Mouse (Mus musculus) monocyte, adult 2 months (primary cell): ENCODE results near the gene Cacna2d1.

Experiments
- DNase-seq, 2 experiments: peaks; one replicate each; pipeline ENCODE4 v3.0.0; 2022; ENCODE audit warnings: low spot score in 2 of 2, low read depth in 1 of 2

The Cacna2d1 gene

GRCm38 (mm10) chr5:16136839-16137238 is 202.3 kb downstream of the Cacna2d1 start:
- no peak for DNase-seq

GRCm38 (mm10) chr5:16146602-16147001 is 212.1 kb downstream of the Cacna2d1 start:
- DNase-seq, result no peak

- DNase-seq, result no peak
These were observed 221.1 kb downstream of the Cacna2d1 start for GRCm38 (mm10) chr5:16155375-16156284.

- DNase-seq, result no peak
These were observed 228.8 kb downstream of the Cacna2d1 start for GRCm38 (mm10) chr5:16163270-16163669.

DNA sequence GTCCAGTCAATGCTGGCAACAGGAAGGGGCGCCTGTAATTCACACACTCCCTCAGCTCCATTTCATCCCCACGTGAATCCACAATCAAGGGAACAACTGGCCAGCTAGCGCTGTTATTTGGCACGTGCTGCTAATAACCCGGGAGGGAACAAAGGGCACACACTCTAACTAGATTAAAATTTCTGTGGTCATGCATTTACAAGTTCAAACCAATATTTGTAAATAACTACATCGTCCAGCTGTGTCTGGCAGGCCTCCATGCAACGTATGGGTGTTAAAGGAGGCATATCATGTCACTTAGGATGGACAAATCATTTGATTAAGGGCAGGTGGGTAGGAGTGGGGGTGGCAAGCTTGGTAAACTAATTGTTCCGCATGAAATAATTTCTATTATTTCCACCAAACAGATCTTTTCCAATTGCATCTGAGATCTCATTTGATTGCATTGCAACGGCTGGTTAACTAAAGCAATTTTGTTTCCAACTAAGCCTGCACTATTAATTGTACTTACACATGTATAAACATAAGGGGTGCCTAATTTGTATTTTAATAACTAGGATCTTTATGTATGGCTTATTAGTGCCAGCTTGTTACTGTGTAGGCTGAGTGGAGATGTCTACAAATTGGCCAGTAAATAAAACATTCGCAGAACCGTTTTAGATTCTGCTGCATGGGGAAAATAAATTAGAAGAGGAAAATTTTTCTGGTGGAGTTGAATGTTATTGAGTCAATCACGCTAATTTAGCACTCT is 231.8 kb downstream of the Cacna2d1 start:
- DNase-seq, result no peak

DNA sequence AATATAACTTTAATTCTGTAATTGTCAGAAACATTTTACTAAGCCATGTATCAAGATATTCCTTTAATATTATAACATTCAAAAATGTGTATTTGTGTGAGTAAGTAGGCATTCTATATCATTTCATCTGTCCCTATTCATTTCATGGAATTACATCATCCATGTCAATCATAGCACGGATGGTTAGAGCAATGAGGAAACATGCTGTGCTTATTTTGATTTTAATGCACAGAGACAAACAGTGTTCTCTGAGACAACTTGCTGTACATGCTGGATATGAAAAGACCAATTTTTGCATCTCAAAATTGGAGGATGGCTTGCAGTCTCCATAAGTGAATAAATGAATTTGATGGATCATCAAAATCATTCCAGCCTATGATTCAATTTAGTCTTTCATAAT is 232.4 kb downstream of the Cacna2d1 start:
- no peak for DNase-seq

DNA sequence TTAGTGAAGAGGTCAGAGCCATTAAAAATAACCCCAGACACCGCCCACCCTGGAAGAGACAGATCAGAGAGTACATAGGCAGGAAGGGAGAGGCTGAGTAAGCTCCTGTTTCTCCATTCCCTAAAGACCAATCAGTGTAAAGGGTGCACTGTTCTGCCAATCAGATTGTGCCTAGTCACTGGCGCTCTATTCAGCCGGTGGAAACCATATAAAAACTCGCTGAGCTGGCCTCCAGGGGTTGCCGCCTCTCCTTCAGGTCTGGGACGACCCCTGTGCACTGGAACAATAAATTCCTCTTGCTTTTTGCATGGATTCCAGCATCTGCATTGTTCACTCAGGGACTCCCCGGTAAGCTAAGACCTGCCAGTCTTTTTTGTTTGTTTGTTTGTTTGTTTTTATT is 246.6 kb downstream of the Cacna2d1 start:
- no peak for DNase-seq

GRCm38 (mm10) chr5:16184064-16184463 is 249.6 kb downstream of the Cacna2d1 start:
- DNase-seq, result no peak

DNA sequence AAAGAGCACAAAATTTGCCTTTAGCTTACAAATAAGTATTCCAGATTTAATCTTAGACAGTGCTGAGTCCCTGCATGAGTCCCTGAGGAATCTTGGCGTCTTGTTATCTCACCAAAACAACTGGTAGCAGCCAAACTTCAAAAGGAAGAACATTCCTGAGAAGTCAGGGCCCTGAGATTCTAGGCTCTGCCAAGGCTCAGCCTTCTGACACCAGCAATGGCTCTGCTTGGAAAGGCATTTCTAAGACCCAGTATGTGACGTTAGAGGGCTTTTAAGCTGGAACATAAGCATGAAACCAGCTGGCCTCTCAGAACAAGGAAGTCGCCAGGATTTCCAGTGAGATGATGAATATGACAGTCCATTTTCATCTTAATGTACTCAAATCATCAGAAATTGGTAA is 253.4 kb downstream of the Cacna2d1 start:
- no peak for DNase-seq

DNA sequence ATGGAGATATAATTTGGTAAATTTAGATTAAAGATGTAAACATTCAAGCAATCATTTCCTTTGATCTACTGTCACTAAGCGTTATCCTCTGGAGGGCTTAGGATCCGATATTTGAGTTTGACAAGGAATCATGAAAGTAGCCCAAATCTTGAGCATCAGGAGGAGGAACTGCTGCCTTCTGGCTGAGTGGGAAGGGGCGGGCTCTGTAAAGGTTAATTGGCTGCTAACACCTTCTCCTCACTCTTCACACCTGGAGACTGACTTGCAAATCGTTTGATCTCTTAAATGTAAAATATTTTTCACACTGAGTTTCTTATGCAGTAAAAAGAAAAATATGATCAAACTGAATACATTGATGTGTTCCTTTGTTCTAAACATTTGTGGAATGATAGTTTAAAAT is 255.4 kb downstream of the Cacna2d1 start:
- no peak for DNase-seq

- DNase-seq, result no peak
These were observed 256.7 kb downstream of the Cacna2d1 start for GRCm38 (mm10) chr5:16191165-16191564.

- DNase-seq, result no peak
These were observed 265.3 kb downstream of the Cacna2d1 start for GRCm38 (mm10) chr5:16199816-16200215.

GRCm38 (mm10) chr5:16221960-16222359 is 287.5 kb downstream of the Cacna2d1 start:
- DNase-seq, result no peak

DNA sequence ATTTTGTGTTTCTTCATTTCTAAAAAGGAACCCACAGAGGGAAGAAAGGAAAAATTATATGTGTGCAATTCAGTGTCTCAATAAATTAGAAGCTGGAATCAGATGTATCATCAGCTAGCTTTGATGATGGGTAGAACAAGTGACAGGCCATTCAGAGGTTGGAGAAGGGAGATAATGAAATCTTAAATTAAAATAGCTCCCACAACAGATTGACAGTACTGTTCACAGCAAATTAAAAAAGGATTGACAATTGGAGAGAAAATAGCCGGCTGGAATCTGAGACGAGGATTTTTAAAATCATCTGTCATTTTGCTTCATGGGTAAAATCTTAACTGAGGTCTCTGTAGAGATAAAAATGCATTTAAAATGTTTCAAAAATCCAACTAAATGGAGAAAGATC is 290.9 kb downstream of the Cacna2d1 start:
- DNase-seq, result no peak

DNA sequence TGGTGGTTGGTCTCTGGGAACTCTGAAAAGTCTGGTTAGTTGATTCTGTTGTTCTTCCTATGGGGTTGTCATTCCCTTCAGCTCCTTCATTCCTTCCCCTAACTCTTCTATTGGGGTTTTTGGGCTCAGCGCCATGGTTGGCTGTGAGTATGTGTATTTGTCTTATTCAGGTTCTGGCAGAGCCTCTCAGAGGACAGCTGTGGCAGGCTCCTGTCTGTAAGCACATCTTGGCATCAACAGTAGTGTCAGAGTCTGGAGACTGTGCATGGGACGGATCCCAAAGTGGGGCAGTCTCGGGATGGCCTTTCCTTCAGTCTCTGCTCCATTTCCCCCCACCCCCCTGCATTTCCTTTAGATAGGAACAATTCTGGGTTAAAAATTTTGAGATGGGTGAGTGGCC is 294.9 kb downstream of the Cacna2d1 start:
- DNase-seq, result no peak

- DNase-seq, result no peak
These were observed 297.0 kb downstream of the Cacna2d1 start for GRCm38 (mm10) chr5:16231477-16231876.

DNA sequence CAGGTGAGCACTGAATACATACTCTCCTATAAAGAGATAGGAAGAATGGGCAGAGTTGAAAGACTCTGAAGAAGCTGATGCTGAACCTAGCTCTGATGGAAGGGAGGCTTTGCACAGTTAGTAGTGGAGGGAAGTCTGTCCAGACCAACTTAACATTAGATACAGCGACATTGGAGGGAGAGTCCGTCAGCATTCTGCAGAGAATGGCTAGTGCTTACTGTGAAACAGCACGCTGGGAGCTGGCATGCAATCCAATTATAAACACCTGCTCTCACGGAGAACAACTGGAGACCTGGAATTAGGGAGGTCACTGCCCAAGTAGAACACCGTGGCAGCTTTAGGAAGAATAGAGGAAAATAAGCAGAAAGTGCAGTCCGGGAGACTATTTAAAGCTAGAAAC is 300.4 kb downstream of the Cacna2d1 start:
- no peak for DNase-seq

DNA sequence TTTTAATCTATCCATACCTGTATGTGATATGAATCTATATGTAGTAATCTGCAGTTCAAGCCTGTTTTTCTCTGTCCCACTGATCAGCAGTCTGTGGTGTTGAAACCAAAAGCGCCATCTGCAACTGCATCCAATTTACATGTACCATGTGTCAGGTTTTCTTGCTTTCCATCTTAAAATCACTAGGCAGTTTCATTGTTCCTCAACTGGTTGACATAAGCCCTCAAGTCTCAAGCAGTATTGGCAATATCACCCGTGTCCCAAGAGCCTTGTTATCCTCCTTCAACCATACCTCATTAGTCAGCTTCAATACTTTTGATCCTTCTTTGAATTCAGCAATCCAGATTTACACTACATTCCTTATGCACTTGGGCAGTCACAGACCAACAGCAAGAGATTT is 301.4 kb downstream of the Cacna2d1 start:
- DNase-seq, result no peak

DNA sequence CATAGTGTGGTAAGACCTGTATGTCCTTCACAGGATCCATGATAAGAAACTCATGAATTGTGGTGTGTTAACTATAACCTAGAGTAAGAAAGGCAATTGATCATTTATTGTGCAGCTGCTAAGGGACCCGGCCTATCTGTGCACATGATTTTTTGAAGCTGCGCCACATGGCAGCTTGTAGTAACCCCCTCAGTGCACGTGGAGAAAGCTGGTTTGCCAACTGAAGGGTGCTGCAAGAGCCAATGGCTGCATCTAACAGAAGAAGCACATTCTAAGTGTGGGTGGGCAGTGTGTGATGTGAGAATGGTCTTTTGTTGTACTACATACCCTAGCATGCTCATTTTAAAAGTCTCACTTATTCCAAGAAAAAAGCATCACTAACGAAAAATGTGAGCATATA is 302.1 kb downstream of the Cacna2d1 start:
- no peak for DNase-seq

DNA sequence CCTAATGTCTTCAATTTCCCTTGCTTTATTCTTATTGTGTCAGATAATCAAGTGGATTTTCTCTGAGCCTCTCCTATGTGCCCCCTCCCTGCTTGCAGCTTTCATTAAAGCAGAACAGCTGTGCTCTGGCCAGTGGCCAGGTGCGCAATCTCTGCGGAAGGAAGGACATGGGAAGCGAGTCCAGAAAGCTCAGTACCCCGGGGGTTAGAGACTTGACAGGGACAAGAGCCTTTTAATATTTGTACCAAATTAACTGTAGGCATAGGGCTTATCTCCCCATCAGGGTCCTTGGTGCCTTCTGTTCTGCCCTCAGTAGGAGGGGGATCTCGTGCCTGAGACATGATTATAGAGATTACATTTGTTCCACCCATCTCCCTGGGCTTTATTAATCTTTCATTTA is 303.5 kb downstream of the Cacna2d1 start:
- DNase-seq, result no peak

DNA sequence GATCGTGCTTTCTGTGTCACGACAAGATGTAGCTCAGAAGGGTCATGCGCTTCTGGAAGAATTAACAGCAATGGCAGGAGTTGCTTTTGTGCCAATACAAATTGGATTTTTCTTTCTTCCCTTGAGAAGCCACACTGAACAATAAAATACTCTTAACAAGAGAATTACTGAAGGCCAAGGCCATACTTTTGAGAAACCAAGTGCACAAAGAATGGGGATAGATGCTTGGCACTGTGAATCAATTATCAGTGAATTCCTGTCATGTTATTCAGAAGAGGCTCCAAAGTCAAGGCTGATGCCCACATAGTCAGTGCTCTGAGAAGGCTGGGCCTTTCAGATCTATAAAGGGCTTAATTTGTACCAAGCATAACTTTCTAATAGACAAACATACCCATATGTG is 305.8 kb downstream of the Cacna2d1 start:
- DNase-seq, result no peak

DNA sequence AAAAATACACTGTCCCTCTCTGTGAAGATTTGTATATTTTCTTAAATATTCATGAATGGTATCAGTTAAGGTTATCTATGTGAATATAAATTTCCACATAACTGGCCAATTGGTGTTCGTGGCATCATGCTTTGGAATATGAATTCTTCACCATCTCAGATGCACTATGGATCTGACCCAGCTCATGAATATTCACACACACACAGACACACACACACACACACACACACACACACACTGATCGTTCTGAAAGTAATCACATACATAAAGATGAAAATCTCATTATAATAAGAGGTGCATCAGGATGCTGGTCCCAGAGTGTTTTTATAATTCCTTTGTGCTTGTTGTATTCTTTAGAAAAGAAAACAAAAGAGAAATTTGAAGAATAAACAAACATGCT is 309.1 kb downstream of the Cacna2d1 start:
- DNase-seq, result no peak
